Mouse (Mus musculus): ENCODE measurements around the gene Pias4. TPM values are rescaled to one million over a fixed set of nuclear protein-coding genes. Genes with fewer than 3 reads are reported as not detected.

Gene Pias4
- polyA plus RNA-seq, 1 experiment from 2014 or later: 52.5 TPM

- Histone ChIP-seq H3K36me3 (ENCODE audit: control insufficient read depth, insufficient read depth, low read length) (peaks cover 16% of the 10 kb centered on the region), H3K4me1 (ENCODE audit: control insufficient read depth, insufficient read depth, low read length) (peaks cover 27% of the 10 kb centered on the region), H3K9ac (ENCODE audit: low read depth, low read length) (peak overlapping the region; percentile 90), H3K4me2 (ENCODE audit: low read depth, low read length) (peak overlapping the region; percentile 98), H3K9me3 (ENCODE audit: control insufficient read depth, low read length) (no peaks in the 10 kb centered on the region), H3K27ac (ENCODE audit: low read length) (peak overlapping the region; percentile 96), H3K27me3 (replicated peaks; ENCODE audit: control insufficient read depth, insufficient read depth, low read length) (peaks cover 12% of the 10 kb centered on the region; the same call in 1 of the 2 replicates), H3K4me3 (ENCODE audit: low read length) (peak overlapping the region; percentile 66)
- peak; percentile 90 for ATAC-seq
- 1% methylated on average over 88 of the region's 93 CpGs for WGBS
Observed at GRCm38 (mm10) chr10:81192270-81192967, 24.7 kb upstream of the Pias4 start.

- Histone ChIP-seq H3K9me3 (ENCODE audit: control insufficient read depth, low read length) (no peaks in the 10 kb centered on the region), H3K27me3 (replicated peaks; ENCODE audit: control insufficient read depth, insufficient read depth, low read length) (peaks cover 12% of the 10 kb centered on the region; the same call in 1 of the 2 replicates), H3K4me1 (ENCODE audit: control insufficient read depth, insufficient read depth, low read length) (peaks cover 27% of the 10 kb centered on the region), H3K4me3 (ENCODE audit: low read length) (no peak overlapping the region), H3K36me3 (ENCODE audit: control insufficient read depth, insufficient read depth, low read length) (peaks cover 18% of the 10 kb centered on the region), H3K27ac (ENCODE audit: low read length) (no peak overlapping the region), H3K4me2 (ENCODE audit: low read depth, low read length) (peak overlapping the region; percentile 98), H3K9ac (ENCODE audit: low read depth, low read length) (peak overlapping the region; percentile 90; the same call in 1 of the 2 replicates)
- 81% methylated on average over 18 of the region's 18 CpGs for WGBS
- no peak for ATAC-seq
Observed at GRCm38 (mm10) chr10:81191342-81191982, 23.7 kb upstream of the Pias4 start.

- peaks cover 12% of the 10 kb centered on the region; the same call in 1 of the 2 replicates for H3K27me3 ChIP-seq (replicated peaks; ENCODE audit: control insufficient read depth, insufficient read depth, low read length)
- H3K9me3 ChIP-seq (ENCODE audit: control insufficient read depth, low read length): no peaks in the 10 kb centered on the region
- H3K36me3 ChIP-seq (ENCODE audit: control insufficient read depth, insufficient read depth, low read length): peaks cover 18% of the 10 kb centered on the region
- no peak overlapping the region for H3K9ac ChIP-seq (ENCODE audit: low read depth, low read length)
- no peak for ATAC-seq
- no peak overlapping the region for H3K4me2 ChIP-seq (ENCODE audit: low read depth, low read length)
- no peak overlapping the region; the same call in 1 of the 2 replicates for H3K27ac ChIP-seq (ENCODE audit: low read length)
- 61% methylated on average over 6 of the region's 6 CpGs for WGBS
- no peak overlapping the region for H3K4me3 ChIP-seq (ENCODE audit: low read length)
- peaks cover 27% of the 10 kb centered on the region for H3K4me1 ChIP-seq (ENCODE audit: control insufficient read depth, insufficient read depth, low read length)
Observed at GRCm38 (mm10) chr10:81190912-81191321, 23.2 kb upstream of the Pias4 start.

GRCm38 (mm10) chr10:81190236-81190911 lies 22.7 kb upstream of the Pias4 start:
- Histone ChIP-seq H3K9ac (ENCODE audit: low read depth, low read length) (no peak overlapping the region), H3K9me3 (ENCODE audit: control insufficient read depth, low read length) (no peaks in the 10 kb centered on the region), H3K27me3 (replicated peaks; ENCODE audit: control insufficient read depth, insufficient read depth, low read length) (peaks cover 12% of the 10 kb centered on the region; the same call in 1 of the 2 replicates), H3K36me3 (ENCODE audit: control insufficient read depth, insufficient read depth, low read length) (peaks cover 18% of the 10 kb centered on the region), H3K4me2 (ENCODE audit: low read depth, low read length) (no peak overlapping the region), H3K27ac (ENCODE audit: low read length) (no peak overlapping the region; the same call in 1 of the 2 replicates), H3K4me1 (ENCODE audit: control insufficient read depth, insufficient read depth, low read length) (peaks cover 26% of the 10 kb centered on the region), H3K4me3 (ENCODE audit: low read length) (no peak overlapping the region)
- ATAC-seq: no peak
- WGBS: 73% methylated on average over 31 of the region's 31 CpGs

- ATAC-seq: no peak
- Histone ChIP-seq H3K4me3 (ENCODE audit: low read length) (no peak overlapping the region), H3K4me1 (ENCODE audit: control insufficient read depth, insufficient read depth, low read length) (peaks cover 32% of the 10 kb centered on the region), H3K27me3 (replicated peaks; ENCODE audit: control insufficient read depth, insufficient read depth, low read length) (0 out of 2 replicates have a peak, but pooled peaks cover 8% of the 10 kb centered on the region), H3K9ac (ENCODE audit: low read depth, low read length) (no peak overlapping the region), H3K9me3 (ENCODE audit: control insufficient read depth, low read length) (no peaks in the 10 kb centered on the region), H3K4me2 (ENCODE audit: low read depth, low read length) (no peak overlapping the region), H3K27ac (ENCODE audit: low read length) (no peak overlapping the region), H3K36me3 (ENCODE audit: control insufficient read depth, insufficient read depth, low read length) (peaks cover 21% of the 10 kb centered on the region)
- 81% methylated on average over 26 of the region's 26 CpGs for WGBS
Observed at GRCm38 (mm10) chr10:81189821-81190220, 22.1 kb upstream of the Pias4 start.

GRCm38 (mm10) chr10:81187161-81187560 lies 19.4 kb upstream of the Pias4 start:
- Histone ChIP-seq H3K4me2 (ENCODE audit: low read depth, low read length) (no peak overlapping the region), H3K36me3 (ENCODE audit: control insufficient read depth, insufficient read depth, low read length) (peaks cover 21% of the 10 kb centered on the region), H3K9ac (ENCODE audit: low read depth, low read length) (peak overlapping the region; percentile 10; the same call in 1 of the 2 replicates), H3K27me3 (replicated peaks; ENCODE audit: control insufficient read depth, insufficient read depth, low read length) (no peaks in the 10 kb centered on the region), H3K27ac (ENCODE audit: low read length) (no peak overlapping the region), H3K9me3 (ENCODE audit: control insufficient read depth, low read length) (no peaks in the 10 kb centered on the region), H3K4me1 (ENCODE audit: control insufficient read depth, insufficient read depth, low read length) (peaks cover 29% of the 10 kb centered on the region), H3K4me3 (ENCODE audit: low read length) (no peak overlapping the region)
- no peak for ATAC-seq
- 93% methylated on average over 9 of the region's 9 CpGs for WGBS

- WGBS: 15% methylated on average over 4 of the region's 4 CpGs
- Histone ChIP-seq H3K4me1 (ENCODE audit: control insufficient read depth, insufficient read depth, low read length) (peaks cover 27% of the 10 kb centered on the region), H3K27me3 (replicated peaks; ENCODE audit: control insufficient read depth, insufficient read depth, low read length) (no peaks in the 10 kb centered on the region), H3K36me3 (ENCODE audit: control insufficient read depth, insufficient read depth, low read length) (peaks cover 34% of the 10 kb centered on the region), H3K9ac (ENCODE audit: low read depth, low read length) (peak overlapping the region; percentile 44; the same call in 1 of the 2 replicates), H3K9me3 (ENCODE audit: control insufficient read depth, low read length) (no peaks in the 10 kb centered on the region), H3K4me2 (ENCODE audit: low read depth, low read length) (no peak overlapping the region), H3K27ac (ENCODE audit: low read length) (peak overlapping the region; percentile 84), H3K4me3 (ENCODE audit: low read length) (no peak overlapping the region)
- 0 out of 2 replicates have a peak, but pooled peaks have one; percentile 2 for ATAC-seq
Observed at GRCm38 (mm10) chr10:81184765-81185164, 17.0 kb upstream of the Pias4 start.

- H3K4me3 ChIP-seq (ENCODE audit: low read length): peak within 1 kb of the TSS; percentile 69
- ATAC-seq: no peak
- 78% methylated on average over 5 of the region's 5 CpGs for WGBS
- no peaks in the 10 kb centered on the region for H3K9me3 ChIP-seq (ENCODE audit: control insufficient read depth, low read length)
- H3K9ac ChIP-seq (ENCODE audit: low read depth, low read length): peak within 1 kb of the TSS; percentile 80
- H3K4me1 ChIP-seq (ENCODE audit: control insufficient read depth, insufficient read depth, low read length): peaks cover 34% of the 10 kb centered on the region
- peak within 1 kb of the TSS; percentile 63 for H3K4me2 ChIP-seq (ENCODE audit: low read depth, low read length)
- H3K27me3 ChIP-seq (replicated peaks; ENCODE audit: control insufficient read depth, insufficient read depth, low read length): no peaks in the 10 kb centered on the region
- H3K36me3 ChIP-seq (ENCODE audit: control insufficient read depth, insufficient read depth, low read length): peaks cover 39% of the 10 kb centered on the region
- peak within 1 kb of the TSS; percentile 84 for H3K27ac ChIP-seq (ENCODE audit: low read length)
Observed at GRCm38 (mm10) chr10:81183805-81184204, 16.1 kb upstream of the Pias4 start, which contains the start of gene 4930442H23Rik. 4930442H23Rik (minus strand) TSS chr10:81183849.

All from intestine, embryonic 16.5 days (tissue).